Mouse (Mus musculus) liver, embryonic 13.5 days (tissue): ENCODE data around the gene Atp2c2. TPM values are rescaled to one million over a fixed set of nuclear protein-coding genes. Genes with fewer than 3 reads are reported as not detected.

ENCODE experiments used
- ATAC-seq: fragments of 200-750 bp; cut with Nextera tagmentation; 2 replicates; pipeline ENCODE4 v1.8.0; 2017; ENCODE audit warnings: low read depth, mild to moderate bottlenecking, moderate number of reproducible peaks, moderate library complexity
- DNase-seq: peaks from one replicate; pipeline ENCODE4 v3.0.0; 2022
- H3K27ac ChIP-seq: fragments of 300-500 bp; sonication (generic); 2 replicates; pipeline ENCODE4 v1.5.1; 2015; ENCODE audit warnings: moderate library complexity, mild to moderate bottlenecking, inconsistent platforms
- H3K27me3 ChIP-seq: fragments of 300-500 bp; sonication (generic); 2 replicates; pipeline ENCODE4 v1.6.1; 2015; ENCODE audit warnings: mild to moderate bottlenecking, inconsistent platforms
- H3K36me3 ChIP-seq: fragments of 300-500 bp; sonication (generic); 2 replicates; pipeline ENCODE4 v1.6.1; 2015; ENCODE audit warnings: mild to moderate bottlenecking, inconsistent platforms
- H3K4me1 ChIP-seq: fragments of 300-500 bp; sonication (generic); replicated peaks from 2 replicates; pipeline ENCODE4 v1.6.1; 2015; ENCODE audit warnings: inconsistent platforms
- H3K4me2 ChIP-seq: fragments of 300-500 bp; sonication (generic); 2 replicates; pipeline ENCODE4 v1.6.1; 2015; ENCODE audit warnings: inconsistent platforms, mild to moderate bottlenecking, moderate library complexity
- H3K4me3 ChIP-seq: fragments of 300-500 bp; sonication (generic); replicated peaks from 2 replicates; pipeline ENCODE4 v1.5.1; 2015; ENCODE audit warnings: mild to moderate bottlenecking, inconsistent platforms
- H3K9ac ChIP-seq: fragments of 300-500 bp; sonication (generic); 2 replicates; pipeline ENCODE4 v1.6.1; 2015; ENCODE audit warnings: mild to moderate bottlenecking, inconsistent platforms
- H3K9me3 ChIP-seq: fragments of 300-500 bp; sonication (generic); replicated peaks from 2 replicates; pipeline ENCODE4 v1.6.1; 2016; ENCODE audit warnings: inconsistent platforms
- WGBS: fragments of 180-500 bp; shearing (Covaris S2); methylation state at CpG from one replicate; pipeline ENCODE4 v1.1.7; 2015; ENCODE audit not compliant: insufficient replicate concordance; 5-methylcytosine and 5-hydroxymethylcytosine counted together
- polyA plus RNA-seq: library from polyadenylated mRNA; unstranded; fragments of >200 nt; fragmentation: Nextera tagmentation; extraction: Ambion mirVana; gene quantifications from 2 replicates; pipeline ENCODE4 v1.2.1, GENCODE M21; 2015

Atp2c2 gene
- polyA plus RNA-seq, 1 experiment from 2014 or later: 0.07 TPM

DNA sequence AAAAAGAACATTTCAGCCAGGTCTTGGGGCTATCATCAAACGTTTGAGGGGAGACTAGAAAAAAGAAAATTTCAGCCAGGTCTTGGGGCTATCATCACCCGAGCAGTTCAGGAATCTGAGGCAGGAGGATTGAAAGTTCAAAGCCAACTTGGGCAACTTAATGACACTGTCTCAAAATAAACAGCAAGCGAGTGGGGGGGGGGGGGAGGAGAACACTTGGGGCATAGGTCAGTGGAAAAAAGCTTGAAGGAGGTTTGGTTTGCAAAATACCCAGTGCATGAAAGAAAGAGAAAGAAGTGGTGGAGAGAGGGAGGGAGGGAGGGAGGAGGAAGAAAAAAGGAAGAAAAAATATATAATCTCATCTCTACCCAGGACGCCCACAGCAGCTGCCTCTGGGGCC is 87.5 kb downstream of the Atp2c2 start:
- no peak for ATAC-seq
- Histone ChIP-seq H3K27ac (no peak overlapping the region), H3K4me3 (no peak overlapping the region), H3K4me1 (peaks cover 47% of the 10 kb centered on the region), H3K4me2 (no peak overlapping the region), H3K36me3 (no peaks in the 10 kb centered on the region), H3K9me3 (no peaks in the 10 kb centered on the region), H3K9ac (no peak overlapping the region), H3K27me3 (no peaks in the 10 kb centered on the region)
- WGBS: 32% methylated on average over 4 of the region's 4 CpGs
- no peak for DNase-seq

GRCm38 (mm10) chr8:119788607-119789381 is 89.0 kb downstream of the Atp2c2 start:
- no peak overlapping the region for H3K27ac ChIP-seq

DNA sequence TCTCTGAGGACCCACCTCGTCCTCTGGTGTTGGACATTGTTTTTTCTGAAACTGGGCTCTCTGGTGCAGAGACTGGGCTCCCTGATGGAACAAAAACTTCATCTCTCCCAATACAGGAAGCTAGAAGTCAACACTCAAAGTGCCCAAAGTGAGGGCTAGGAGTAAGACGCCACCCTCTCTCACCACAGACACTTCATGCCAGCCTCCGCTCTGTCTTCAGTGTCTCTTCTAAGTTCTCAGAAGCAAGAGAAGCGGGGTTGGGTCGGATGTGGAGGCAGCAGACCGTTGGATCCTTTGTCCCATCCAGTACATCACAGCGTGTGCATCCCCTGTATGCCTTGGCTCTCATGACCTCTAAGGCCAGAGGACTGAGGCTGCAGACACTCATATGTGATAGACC is 89.8 kb downstream of the Atp2c2 start:
- Histone ChIP-seq H3K27me3 (no peaks in the 10 kb centered on the region), H3K9me3 (no peaks in the 10 kb centered on the region), H3K4me1 (peaks cover 42% of the 10 kb centered on the region), H3K4me3 (no peak overlapping the region), H3K36me3 (no peaks in the 10 kb centered on the region), H3K9ac (no peak overlapping the region), H3K27ac (no peak overlapping the region), H3K4me2 (no peak overlapping the region)
- ATAC-seq: no peak
- WGBS: 70% methylated on average over 7 of the region's 7 CpGs
- no peak for DNase-seq

More at GRCm38 (mm10) chr8:119788607-119789381, 89.0 kb downstream of the Atp2c2 start:
- Histone ChIP-seq H3K9me3 (no peaks in the 10 kb centered on the region), H3K36me3 (no peaks in the 10 kb centered on the region), H3K4me3 (no peak overlapping the region), H3K9ac (no peak overlapping the region), H3K4me2 (no peak overlapping the region), H3K27me3 (no peaks in the 10 kb centered on the region), H3K4me1 (peaks cover 44% of the 10 kb centered on the region)
- WGBS: 66% methylated on average over 9 of the region's 9 CpGs
- ATAC-seq: no peak
- DNase-seq: no peak

DNA sequence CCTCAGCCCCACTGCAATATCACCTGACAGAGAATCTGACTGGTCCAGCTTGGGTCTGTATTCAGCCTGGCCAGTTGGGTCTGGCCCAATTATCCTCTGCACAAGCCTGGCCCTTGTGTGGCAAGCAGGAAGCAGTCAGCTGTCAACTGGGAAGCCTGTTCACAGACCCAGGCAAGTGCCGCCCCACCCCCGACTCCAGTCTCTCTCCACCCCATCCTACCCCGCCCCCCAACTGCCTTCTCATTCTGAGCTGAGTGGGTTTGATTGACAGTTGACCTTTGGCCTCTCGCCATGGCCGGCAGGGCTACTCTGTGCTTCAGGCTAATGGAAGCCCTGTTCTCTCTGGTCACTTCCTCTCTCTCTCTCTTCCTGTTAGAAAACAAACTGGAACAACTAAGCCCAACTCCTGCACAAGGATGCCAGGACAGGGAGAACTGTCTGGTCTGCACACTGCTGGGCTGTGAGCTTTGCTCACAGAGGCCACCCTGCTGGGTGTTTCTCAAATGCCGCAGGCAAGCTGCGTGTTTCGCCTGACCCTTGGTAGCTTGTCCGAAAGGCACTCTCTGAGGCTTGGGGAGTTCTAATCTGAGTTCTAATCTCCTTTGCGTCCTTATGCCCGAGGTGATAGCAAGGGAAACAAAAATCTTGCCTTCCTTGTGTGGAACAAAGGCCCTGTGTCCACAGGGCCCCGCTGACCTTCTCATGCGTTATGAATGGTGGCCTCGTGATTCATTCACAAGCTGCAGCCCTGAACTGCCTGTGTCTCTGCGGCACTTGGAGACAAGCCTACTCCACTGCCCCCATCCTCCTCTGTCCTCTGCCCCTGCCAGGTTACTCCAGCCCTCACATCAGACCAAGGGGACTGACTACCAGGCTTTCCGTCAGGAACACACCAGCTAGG is 92.2 kb downstream of the Atp2c2 start:
- Histone ChIP-seq H3K9me3 (no peaks in the 10 kb centered on the region), H3K36me3 (no peaks in the 10 kb centered on the region), H3K27me3 (no peaks in the 10 kb centered on the region), H3K4me3 (no peak overlapping the region), H3K4me1 (peaks cover 36% of the 10 kb centered on the region), H3K4me2 (no peak overlapping the region), H3K9ac (no peak overlapping the region), H3K27ac (peak overlapping the region; percentile 65)
- ATAC-seq (peak; percentile 66), DNase-seq (no peak)
- 39% methylated on average over 16 of the region's 16 CpGs for WGBS

GRCm38 (mm10) chr8:119794689-119795088 is 94.9 kb downstream of the Atp2c2 start:
- H3K9me3 ChIP-seq: no peaks in the 10 kb centered on the region
- ATAC-seq: no peak
- H3K9ac ChIP-seq: no peak overlapping the region
- H3K4me2 ChIP-seq: no peak overlapping the region
- H3K4me3 ChIP-seq: no peak overlapping the region
- H3K4me1 ChIP-seq: peaks cover 41% of the 10 kb centered on the region
- DNase-seq: no peak
- no peaks in the 10 kb centered on the region for H3K27me3 ChIP-seq
- no peaks in the 10 kb centered on the region for H3K36me3 ChIP-seq
- H3K27ac ChIP-seq: no peak overlapping the region
- WGBS: 42% methylated on average over 7 of the region's 7 CpGs

- Histone ChIP-seq H3K4me1 (peaks cover 33% of the 10 kb centered on the region), H3K27ac (no peak overlapping the region), H3K9me3 (no peaks in the 10 kb centered on the region), H3K4me3 (no peak overlapping the region), H3K36me3 (no peaks in the 10 kb centered on the region), H3K27me3 (0 out of 2 replicates have a peak, but pooled peaks cover 2% of the 10 kb centered on the region), H3K4me2 (no peak overlapping the region), H3K9ac (no peak overlapping the region)
- DNase-seq: no peak
- 56% methylated on average over 3 of the region's 3 CpGs for WGBS
- ATAC-seq: no peak
Measured at GRCm38 (mm10) chr8:119795651-119796050, 95.8 kb downstream of the Atp2c2 start.

GRCm38 (mm10) chr8:119798170-119798964 is 98.6 kb downstream of the Atp2c2 start:
- no peak overlapping the region for H3K27ac ChIP-seq
- no peaks in the 10 kb centered on the region for H3K36me3 ChIP-seq
- DNase-seq (peak; percentile 34), ATAC-seq (0 out of 2 replicates have a peak, but pooled peaks have one; percentile 35)
- 0 out of 2 replicates have a peak overlapping the region, but pooled peaks have one; percentile 16 for H3K4me3 ChIP-seq
- H3K9me3 ChIP-seq: no peaks in the 10 kb centered on the region
- 13% methylated on average over 15 of the region's 15 CpGs for WGBS
- peaks cover 16% of the 10 kb centered on the region for H3K4me1 ChIP-seq
- H3K27me3 ChIP-seq: 0 out of 2 replicates have a peak, but pooled peaks cover 3% of the 10 kb centered on the region
- H3K4me2 ChIP-seq: peak overlapping the region; percentile 42
- peak overlapping the region; percentile 17; the same call in 1 of the 2 replicates for H3K9ac ChIP-seq

DNA sequence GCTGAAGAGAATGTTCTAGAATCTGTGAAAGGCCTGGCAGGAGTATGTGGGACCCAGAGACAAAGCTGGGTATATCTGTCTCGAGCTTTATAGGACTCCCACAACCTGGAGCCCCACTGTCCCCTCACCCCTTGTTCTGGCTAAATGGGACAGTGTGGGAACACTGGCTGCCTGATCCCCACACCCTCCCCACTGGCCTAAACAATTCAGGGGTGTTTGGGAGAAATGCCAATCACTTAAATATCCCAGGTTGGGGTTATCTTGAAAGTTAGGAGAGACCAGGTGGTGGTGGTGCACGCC is 99.1 kb downstream of the Atp2c2 start:
- H3K27ac ChIP-seq: no peak overlapping the region
- DNase-seq (no peak), ATAC-seq (0 out of 2 replicates have a peak, but pooled peaks have one; percentile 13)
- H3K4me1 ChIP-seq: peaks cover 16% of the 10 kb centered on the region
- H3K36me3 ChIP-seq: no peaks in the 10 kb centered on the region
- 55% methylated on average over 2 of the region's 2 CpGs for WGBS
- H3K27me3 ChIP-seq: 0 out of 2 replicates have a peak, but pooled peaks cover 3% of the 10 kb centered on the region
- H3K9me3 ChIP-seq: no peaks in the 10 kb centered on the region
- peak overlapping the region; percentile 42 for H3K4me2 ChIP-seq
- H3K9ac ChIP-seq: peak overlapping the region; percentile 17; the same call in 1 of the 2 replicates
- H3K4me3 ChIP-seq: no peak overlapping the region

- no peaks in the 10 kb centered on the region for H3K9me3 ChIP-seq
- WGBS: 11% methylated on average over 4 of the region's 4 CpGs
- H3K4me3 ChIP-seq: no peak overlapping the region
- no peak overlapping the region for H3K9ac ChIP-seq
- no peak for DNase-seq
- H3K36me3 ChIP-seq: no peaks in the 10 kb centered on the region
- no peak for ATAC-seq
- 0 out of 2 replicates have a peak, but pooled peaks cover 3% of the 10 kb centered on the region for H3K27me3 ChIP-seq
- no peak overlapping the region for H3K27ac ChIP-seq
- no peak overlapping the region for H3K4me2 ChIP-seq
- peaks cover 17% of the 10 kb centered on the region for H3K4me1 ChIP-seq
Measured at GRCm38 (mm10) chr8:119801168-119801567, 101.4 kb downstream of the Atp2c2 start.

DNA sequence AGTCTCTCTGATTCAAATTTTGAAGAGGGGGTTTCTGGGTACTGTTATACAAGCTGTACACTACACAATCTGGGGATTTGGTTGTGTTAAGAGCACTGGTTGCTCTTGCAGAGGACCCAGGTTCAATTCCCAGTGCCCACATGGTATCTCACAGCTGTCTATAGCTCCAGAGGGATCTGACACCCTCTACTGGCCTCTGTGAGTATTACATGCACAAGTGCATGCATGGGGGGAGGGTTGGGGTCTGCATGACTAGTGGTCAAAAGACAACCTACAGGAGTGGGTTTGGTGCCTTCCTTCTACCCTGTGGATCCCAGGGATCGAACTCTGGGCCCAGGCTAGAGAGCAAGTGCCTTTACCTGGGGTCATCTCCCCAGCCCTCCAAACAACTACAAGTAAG is 102.8 kb downstream of the Atp2c2 start:
- WGBS: 63% methylated on average over 1 of the region's 1 CpGs
- ATAC-seq (no peak), DNase-seq (no peak)

GRCm38 (mm10) chr8:119805275-119805674 is 105.5 kb downstream of the Atp2c2 start:
- Histone ChIP-seq H3K9me3 (no peaks in the 10 kb centered on the region), H3K27me3 (0 out of 2 replicates have a peak, but pooled peaks cover 3% of the 10 kb centered on the region), H3K4me1 (peaks cover 14% of the 10 kb centered on the region), H3K4me3 (no peak overlapping the region), H3K27ac (no peak overlapping the region), H3K36me3 (peaks cover 8% of the 10 kb centered on the region), H3K4me2 (no peak overlapping the region), H3K9ac (no peak overlapping the region)
- no peak for DNase-seq
- 70% methylated on average over 8 of the region's 8 CpGs for WGBS
- ATAC-seq: no peak

More for the DNA sequence above, 102.8 kb downstream of the Atp2c2 start:
- H3K9ac ChIP-seq: no peak overlapping the region
- H3K27ac ChIP-seq: no peak overlapping the region
- H3K9me3 ChIP-seq: no peaks in the 10 kb centered on the region
- peaks cover 19% of the 10 kb centered on the region for H3K4me1 ChIP-seq
- 0 out of 2 replicates have a peak, but pooled peaks cover 3% of the 10 kb centered on the region for H3K27me3 ChIP-seq
- no peaks in the 10 kb centered on the region for H3K36me3 ChIP-seq
- no peak overlapping the region for H3K4me2 ChIP-seq
- H3K4me3 ChIP-seq: no peak overlapping the region
